Mouse (Mus musculus) thymus, adult 2 months (tissue): ENCODE data around the gene Get4. TPM values are rescaled to one million over a fixed set of nuclear protein-coding genes. Genes with fewer than 3 reads are reported as not detected.

Experiments used
- DNase-seq: peaks from one replicate; pipeline ENCODE4 v3.0.0; 2021
- H3K27ac ChIP-seq: fragments of 200-500 bp; 2 replicates; pipeline ENCODE4 v1.5.1; 2012; ENCODE audit warnings: low read length, control low read depth; ENCODE audit not compliant: control insufficient read depth, insufficient read depth
- H3K27me3 ChIP-seq: fragments of 200-500 bp; 2 replicates; pipeline ENCODE4 v1.6.1; 2012; ENCODE audit warnings: mild to moderate bottlenecking, low read length, moderate library complexity, mixed read lengths; ENCODE audit not compliant: control insufficient read depth, insufficient read depth
- H3K36me3 ChIP-seq: fragments of 200-500 bp; 2 replicates; pipeline ENCODE4 v1.6.1; 2012; ENCODE audit warnings: mild to moderate bottlenecking, low read length, moderate library complexity; ENCODE audit not compliant: control insufficient read depth, insufficient read depth
- H3K4me1 ChIP-seq: fragments of 200-500 bp; replicated peaks from 2 replicates; pipeline ENCODE4 v1.6.1; 2012; ENCODE audit warnings: low read length; ENCODE audit not compliant: control insufficient read depth, insufficient read depth
- H3K4me3 ChIP-seq: fragments of 200-500 bp; 2 replicates; pipeline ENCODE4 v1.5.1; 2012; ENCODE audit warnings: mild to moderate bottlenecking, low read length, control low read depth, moderate library complexity; ENCODE audit not compliant: control insufficient read depth, insufficient read depth
- CTCF ChIP-seq: fragments of 200-500 bp; IDR thresholded peaks from 2 replicates; pipeline ENCODE4 v1.5.1; 2012; ENCODE audit warnings: mild to moderate bottlenecking, control low read depth, low read length, moderate library complexity, borderline replicate concordance; ENCODE audit not compliant: control insufficient read depth, poor library complexity, insufficient read depth; ENCODE audit errors: extremely low read depth
- POLR2A ChIP-seq: fragments of 200-500 bp; IDR thresholded peaks from 2 replicates; pipeline ENCODE4 v1.6.1; 2012; ENCODE audit warnings: mild to moderate bottlenecking, low read length, control low read depth, moderate library complexity; ENCODE audit not compliant: control insufficient read depth, poor library complexity, insufficient read depth; ENCODE audit errors: extremely low read depth
- WGBS: fragments of 180-500 bp; shearing (Covaris S2); methylation state at CpG from one replicate; pipeline ENCODE4 v1.1.7; 2018; 5-methylcytosine and 5-hydroxymethylcytosine counted together
- polyA plus RNA-seq: library from polyadenylated mRNA; depleted of rRNA; stranded (reverse); fragments of >200 nt; gene quantifications from 2 replicates; pipeline ENCODE4 v1.2.3, GENCODE M21; 2012; rRNA removed

Get4 gene
- polyA plus RNA-seq, 1 experiment = 186 TPM

GRCm38 (mm10) chr5:139311822-139312221 is 59.7 kb downstream of the Get4 start:
- no peak overlapping the region for H3K27ac ChIP-seq
- TF ChIP-seq CTCF (no peak), POLR2A (no peak)
- H3K4me3 ChIP-seq = no peak overlapping the region
- 97% methylated on average over 9 of the region's 9 CpGs for WGBS
- no peaks in the 10 kb centered on the region for H3K36me3 ChIP-seq
- no peaks in the 10 kb centered on the region for H3K27me3 ChIP-seq
- no peaks in the 10 kb centered on the region for H3K4me1 ChIP-seq
- no peak for DNase-seq

GRCm38 (mm10) chr5:139313536-139313935 is 61.4 kb downstream of the Get4 start:
- Histone ChIP-seq H3K36me3 (no peaks in the 10 kb centered on the region), H3K27ac (no peak overlapping the region), H3K27me3 (no peaks in the 10 kb centered on the region), H3K4me1 (0 out of 2 replicates have a peak, but pooled peaks cover 2% of the 10 kb centered on the region), H3K4me3 (no peak overlapping the region)
- no peak for DNase-seq
- WGBS = 96% methylated on average over 9 of the region's 9 CpGs
- TF ChIP-seq CTCF (no peak), POLR2A (no peak)

- H3K27me3 ChIP-seq = no peaks in the 10 kb centered on the region
- H3K4me1 ChIP-seq = 0 out of 2 replicates have a peak, but pooled peaks cover 2% of the 10 kb centered on the region
- H3K27ac ChIP-seq = no peak overlapping the region
- H3K36me3 ChIP-seq = no peaks in the 10 kb centered on the region
- WGBS = 69% methylated on average over 12 of the region's 12 CpGs
- no peak overlapping the region for H3K4me3 ChIP-seq
- no peak for DNase-seq
- TF ChIP-seq POLR2A (no peak), CTCF (no peak)
Measured at GRCm38 (mm10) chr5:139314941-139315642, 63.0 kb downstream of the Get4 start.

DNA sequence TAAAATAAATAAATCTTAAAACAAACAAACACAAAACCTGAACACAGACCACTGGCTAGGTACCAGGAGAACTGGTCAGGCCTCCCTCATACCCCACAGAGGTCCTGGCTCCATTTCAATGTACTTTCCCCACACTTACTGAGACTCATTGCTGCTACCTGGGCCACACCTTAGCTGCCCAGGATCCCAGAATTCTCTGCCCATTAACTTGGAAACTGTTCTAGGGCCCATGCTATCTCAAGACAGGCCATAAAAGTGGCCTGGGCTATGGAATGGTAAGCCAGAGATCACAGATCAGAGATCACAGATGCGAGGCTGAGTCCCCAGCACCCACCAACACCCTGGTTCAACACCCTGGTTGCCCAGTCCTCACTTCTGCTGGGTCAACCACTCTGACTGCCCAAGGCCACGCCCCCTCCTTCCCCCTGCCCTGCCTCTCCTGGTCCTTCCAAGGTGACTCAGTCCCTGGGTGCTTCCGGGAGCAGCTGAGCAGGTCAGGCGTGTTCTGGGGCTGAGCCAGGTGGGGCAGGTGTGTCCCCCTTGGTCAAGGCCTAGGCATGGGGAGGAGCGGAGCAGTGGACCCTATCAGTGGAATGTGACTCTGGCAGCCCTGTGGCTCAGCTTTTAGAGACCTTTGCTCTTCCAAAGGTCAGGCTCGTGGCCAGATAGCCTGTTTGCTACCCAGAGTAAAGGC is 65.0 kb downstream of the Get4 start:
- 0 out of 2 replicates have a peak, but pooled peaks cover 2% of the 10 kb centered on the region for H3K4me1 ChIP-seq
- DNase-seq = no peak
- 93% methylated on average over 6 of the region's 6 CpGs for WGBS
- H3K27me3 ChIP-seq = no peaks in the 10 kb centered on the region
- no peaks in the 10 kb centered on the region for H3K36me3 ChIP-seq
- H3K4me3 ChIP-seq = no peak overlapping the region
- no peak for TF ChIP-seq POLR2A
- no peak for TF ChIP-seq CTCF
- no peak overlapping the region for H3K27ac ChIP-seq

GRCm38 (mm10) chr5:139317751-139318504 is 65.8 kb downstream of the Get4 start:
- 0 out of 2 replicates have a peak, but pooled peaks cover 2% of the 10 kb centered on the region for H3K4me1 ChIP-seq
- WGBS = 94% methylated on average over 21 of the region's 21 CpGs
- DNase-seq = no peak
- H3K27ac ChIP-seq = no peak overlapping the region
- no peaks in the 10 kb centered on the region for H3K27me3 ChIP-seq
- TF ChIP-seq CTCF = no peak
- TF ChIP-seq POLR2A = no peak
- H3K36me3 ChIP-seq = no peaks in the 10 kb centered on the region
- H3K4me3 ChIP-seq = no peak overlapping the region

Other genes starting within 250 kb of the Get4 start
- gene Prkar1b, start 102.3 kb upstream of the Get4 start, polyA plus RNA-seq = 3.6 TPM in 2 replicates
- 50.5 and 66.5 TPM in 2 replicates for gene Dnaaf5, start 102.1 kb upstream of the Get4 start, polyA plus RNA-seq
- gene Sun1, start 51.7 kb upstream of the Get4 start, polyA plus RNA-seq = 34.3 and 36.3 TPM in 2 replicates
- gene Adap1, start 73.3 kb downstream of the Get4 start, polyA plus RNA-seq = 13.1 and 15.5 TPM in 2 replicates
- 84.7 and 99.2 TPM in 2 replicates for gene Cox19, start 99.1 kb downstream of the Get4 start, polyA plus RNA-seq
- gene Cyp2w1, start 100.3 kb downstream of the Get4 start, polyA plus RNA-seq = 0.20 and 1.2 TPM in 2 replicates
- gene Gpr146, start 125.4 kb downstream of the Get4 start, polyA plus RNA-seq = 33.9 and 40.1 TPM in 2 replicates
- 1.5 and 2.1 TPM in 2 replicates for gene C130050O18Rik, start 153.0 kb downstream of the Get4 start, polyA plus RNA-seq
- 1.5 and 2.1 TPM in 2 replicates for gene Gper1, start 170.8 kb downstream of the Get4 start, polyA plus RNA-seq
- 7.5 and 8.2 TPM in 2 replicates for gene 3110082I17Rik, start 208.2 kb downstream of the Get4 start, polyA plus RNA-seq
- 15.5 and 15.9 TPM in 2 replicates for gene Zfand2a, start 232.2 kb downstream of the Get4 start, polyA plus RNA-seq